Mouse (Mus musculus) E14TG2a.4 (cell line): Measurements from ENCODE around the gene Senp1.

ENCODE experiments used
- CTCF ChIP-seq: conservative IDR thresholded peaks from 2 replicates; pipeline ENCODE4 v1.5.1; 2014; ENCODE audit warnings: low read length
- NANOG ChIP-seq: IDR thresholded peaks from 2 replicates; pipeline ENCODE4 v1.6.1; 2014; ENCODE audit warnings: borderline replicate concordance, low read length, mixed read lengths
- POU5F1 ChIP-seq: IDR thresholded peaks from 2 replicates; pipeline ENCODE4 v1.6.1; 2014; ENCODE audit warnings: low read length, borderline replicate concordance

DNA sequence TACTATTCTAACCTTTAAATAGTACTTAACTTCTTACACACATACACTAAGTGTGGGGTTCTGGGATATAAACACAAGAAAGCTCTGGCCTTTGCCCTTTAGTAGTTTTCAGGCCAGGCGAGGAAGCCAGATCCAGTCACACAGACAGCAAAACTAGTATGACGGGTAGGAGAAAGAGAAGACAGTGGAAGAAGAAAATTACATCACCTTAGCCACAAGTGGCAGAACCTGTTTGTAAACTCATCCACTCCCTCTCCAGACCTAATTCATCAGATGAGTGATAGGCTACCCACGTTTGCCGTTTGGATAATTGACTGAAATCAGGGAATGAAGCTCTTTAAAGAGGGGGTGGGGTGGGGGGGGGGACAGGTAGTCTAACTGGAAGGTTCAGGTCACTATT lies 1.7 kb downstream of the Senp1 start:
- TF ChIP-seq CTCF (no peak), NANOG (no peak), POU5F1 (no peak)
